Mouse (Mus musculus) midbrain, embryonic 11.5 days (tissue): Measurements from ENCODE around the gene Slc17a2. TPM values are rescaled to one million over a fixed set of nuclear protein-coding genes. Genes with fewer than 3 reads are reported as not detected.

ENCODE experiments used
- ATAC-seq: fragments of 200-750 bp; cut with Nextera tagmentation; 2 replicates; pipeline ENCODE4 v1.8.0; 2017; ENCODE audit warnings: moderate TSS enrichment, moderate library complexity; ENCODE audit not compliant: low FRiP score
- DNase-seq: peaks from one replicate; pipeline ENCODE4 v3.0.0; 2015; ENCODE audit warnings: low spot score; ENCODE audit errors: missing footprints
- H3K27ac ChIP-seq: fragments of 300-500 bp; sonication (generic); 2 replicates; pipeline ENCODE4 v1.5.1; 2014; ENCODE audit warnings: low read depth, low read length
- H3K27me3 ChIP-seq: fragments of 300-500 bp; sonication (generic); 2 replicates; pipeline ENCODE4 v1.6.1; 2014; ENCODE audit warnings: mild to moderate bottlenecking, low read length, moderate library complexity, mixed read lengths; ENCODE audit not compliant: control insufficient read depth, insufficient read depth
- H3K36me3 ChIP-seq: fragments of 300-500 bp; sonication (generic); 2 replicates; pipeline ENCODE4 v1.6.1; 2014; ENCODE audit warnings: mild to moderate bottlenecking, low read length, moderate library complexity, mixed read lengths; ENCODE audit not compliant: control insufficient read depth, insufficient read depth
- H3K4me1 ChIP-seq: fragments of 300-500 bp; sonication (generic); 2 replicates; pipeline ENCODE4 v1.6.1; 2014; ENCODE audit warnings: low read length; ENCODE audit not compliant: control insufficient read depth, insufficient read depth
- H3K4me2 ChIP-seq: fragments of 300-500 bp; sonication (generic); 2 replicates; pipeline ENCODE4 v1.6.1; 2014; ENCODE audit warnings: mild to moderate bottlenecking, moderate library complexity
- H3K4me3 ChIP-seq: fragments of 300-500 bp; sonication (generic); 2 replicates; pipeline ENCODE4 v1.5.1; 2014; ENCODE audit warnings: low read depth, low read length
- H3K9ac ChIP-seq: fragments of 300-500 bp; sonication (generic); 2 replicates; pipeline ENCODE4 v1.6.1; 2014; ENCODE audit warnings: low read length
- H3K9me3 ChIP-seq: fragments of 300-500 bp; sonication (generic); 2 replicates; pipeline ENCODE4 v1.6.1; 2016; ENCODE audit warnings: low read length; ENCODE audit not compliant: control insufficient read depth
- WGBS: fragments of 180-500 bp; shearing (Covaris S2); extraction: QIAGEN DNeasy Blood & Tissue Kit; methylation state at CpG from one replicate; pipeline ENCODE4 v1.1.7; 2014; 5-methylcytosine and 5-hydroxymethylcytosine counted together
- polyA plus RNA-seq: library from polyadenylated mRNA; unstranded; fragments of >200 nt; fragmentation: Nextera tagmentation; extraction: Ambion mirVana; gene quantifications from 2 replicates; pipeline ENCODE4 v1.2.1, GENCODE M21; 2014

The Slc17a2 gene
- polyA plus RNA-seq, 1 experiment from 2014 or later = not detected

- no peak overlapping the region for H3K4me3 ChIP-seq
- peak overlapping the region; percentile 28 for H3K4me2 ChIP-seq
- H3K4me1 ChIP-seq = no peaks in the 10 kb centered on the region
- ATAC-seq = peak; percentile 97
- no peak overlapping the region for H3K27ac ChIP-seq
- 25% methylated on average over 21 of the region's 21 CpGs for WGBS
- H3K9me3 ChIP-seq = no peaks in the 10 kb centered on the region
- peak; percentile 90 for DNase-seq
- H3K27me3 ChIP-seq = no peaks in the 10 kb centered on the region
- H3K36me3 ChIP-seq = no peaks in the 10 kb centered on the region
- H3K9ac ChIP-seq = no peak overlapping the region
These were observed 34.1 kb upstream of the Slc17a2 start for GRCm38 (mm10) chr13:23772561-23773313.

- Histone ChIP-seq H3K36me3 (no peaks in the 10 kb centered on the region), H3K4me2 (no peak overlapping the region), H3K9me3 (no peaks in the 10 kb centered on the region), H3K4me1 (no peaks in the 10 kb centered on the region), H3K4me3 (no peak overlapping the region), H3K27ac (no peak overlapping the region), H3K9ac (no peak overlapping the region), H3K27me3 (no peaks in the 10 kb centered on the region)
- ATAC-seq (no peak), DNase-seq (no peak)
- 96% methylated on average over 7 of the region's 7 CpGs for WGBS
These were observed 28.5 kb upstream of the Slc17a2 start for GRCm38 (mm10) chr13:23778339-23778738.

GRCm38 (mm10) chr13:23779025-23779424 lies 27.8 kb upstream of the Slc17a2 start:
- no peak overlapping the region for H3K4me3 ChIP-seq
- DNase-seq = no peak
- WGBS = 83% methylated on average over 4 of the region's 4 CpGs
- no peaks in the 10 kb centered on the region for H3K27me3 ChIP-seq
- no peak overlapping the region for H3K9ac ChIP-seq
- no peak overlapping the region for H3K27ac ChIP-seq
- H3K4me2 ChIP-seq = no peak overlapping the region
- ATAC-seq = no peak
- no peaks in the 10 kb centered on the region for H3K36me3 ChIP-seq
- no peaks in the 10 kb centered on the region for H3K9me3 ChIP-seq
- no peaks in the 10 kb centered on the region for H3K4me1 ChIP-seq

GRCm38 (mm10) chr13:23792520-23792919 lies 14.3 kb upstream of the Slc17a2 start:
- H3K36me3 ChIP-seq = no peaks in the 10 kb centered on the region
- no peak overlapping the region for H3K27ac ChIP-seq
- no peak overlapping the region for H3K9ac ChIP-seq
- ATAC-seq (no peak), DNase-seq (peak; percentile 91)
- H3K9me3 ChIP-seq = no peaks in the 10 kb centered on the region
- WGBS = 55% methylated on average over 2 of the region's 2 CpGs
- H3K4me2 ChIP-seq = no peak overlapping the region
- no peaks in the 10 kb centered on the region for H3K4me1 ChIP-seq
- H3K4me3 ChIP-seq = no peak overlapping the region
- no peaks in the 10 kb centered on the region for H3K27me3 ChIP-seq

- H3K4me1 ChIP-seq = no peaks in the 10 kb centered on the region
- no peaks in the 10 kb centered on the region for H3K9me3 ChIP-seq
- no peak overlapping the region for H3K27ac ChIP-seq
- H3K9ac ChIP-seq = no peak overlapping the region
- H3K4me2 ChIP-seq = no peak overlapping the region
- WGBS = 89% methylated on average over 5 of the region's 5 CpGs
- DNase-seq (no peak), ATAC-seq (no peak)
- no peaks in the 10 kb centered on the region for H3K36me3 ChIP-seq
- no peak overlapping the region for H3K4me3 ChIP-seq
- no peaks in the 10 kb centered on the region for H3K27me3 ChIP-seq
These were observed 7.4 kb upstream of the Slc17a2 start for GRCm38 (mm10) chr13:23799405-23799804.

GRCm38 (mm10) chr13:23804532-23804931 lies 2.3 kb upstream of the Slc17a2 start:
- ATAC-seq (no peak), DNase-seq (no peak)
- Histone ChIP-seq H3K9ac (no peak overlapping the region), H3K4me1 (no peaks in the 10 kb centered on the region), H3K4me3 (no peak overlapping the region), H3K36me3 (no peaks in the 10 kb centered on the region), H3K4me2 (no peak overlapping the region), H3K27me3 (no peaks in the 10 kb centered on the region), H3K27ac (no peak overlapping the region), H3K9me3 (no peaks in the 10 kb centered on the region)
- WGBS = 86% methylated on average over 2 of the region's 2 CpGs

GRCm38 (mm10) chr13:23816148-23816547 lies 9.4 kb downstream of the Slc17a2 start:
- no peaks in the 10 kb centered on the region for H3K4me1 ChIP-seq
- no peak overlapping the region for H3K9ac ChIP-seq
- H3K36me3 ChIP-seq = no peaks in the 10 kb centered on the region
- H3K9me3 ChIP-seq = no peaks in the 10 kb centered on the region
- ATAC-seq (no peak), DNase-seq (no peak)
- H3K27me3 ChIP-seq = no peaks in the 10 kb centered on the region
- H3K27ac ChIP-seq = no peak overlapping the region
- H3K4me2 ChIP-seq = no peak overlapping the region
- WGBS = 81% methylated on average over 2 of the region's 2 CpGs
- no peak overlapping the region for H3K4me3 ChIP-seq

- Histone ChIP-seq H3K36me3 (no peaks in the 10 kb centered on the region), H3K9ac (no peak overlapping the region), H3K27me3 (no peaks in the 10 kb centered on the region), H3K9me3 (no peaks in the 10 kb centered on the region), H3K4me2 (no peak overlapping the region), H3K4me3 (no peak overlapping the region), H3K4me1 (no peaks in the 10 kb centered on the region), H3K27ac (no peak overlapping the region)
- no peak for DNase-seq
- WGBS = 78% methylated on average over 4 of the region's 4 CpGs
- ATAC-seq = no peak
These were observed 13.6 kb downstream of the Slc17a2 start for GRCm38 (mm10) chr13:23820179-23820940.

- H3K4me3 ChIP-seq = no peak overlapping the region
- DNase-seq (no peak), ATAC-seq (no peak)
- WGBS = 93% methylated on average over 3 of the region's 3 CpGs
- no peaks in the 10 kb centered on the region for H3K9me3 ChIP-seq
- no peak overlapping the region for H3K9ac ChIP-seq
- H3K27me3 ChIP-seq = no peaks in the 10 kb centered on the region
- no peak overlapping the region for H3K27ac ChIP-seq
- no peaks in the 10 kb centered on the region for H3K36me3 ChIP-seq
- H3K4me2 ChIP-seq = no peak overlapping the region
- no peaks in the 10 kb centered on the region for H3K4me1 ChIP-seq
These were observed 15.4 kb downstream of the Slc17a2 start for GRCm38 (mm10) chr13:23822213-23822612.
